Mouse (Mus musculus) forebrain, embryonic 16.5 days (tissue): ENCODE measurements around the gene 1700029I15Rik. TPM values are rescaled to one million over a fixed set of nuclear protein-coding genes. Genes with fewer than 3 reads are reported as not detected.

Experiments
- microRNA-seq: library from miRNA; unstranded; fragments of <30 nt; microRNA quantifications from one replicate; pipeline ENCODE4, GENCODE M21; 2017
- polyA plus RNA-seq: library from polyadenylated mRNA; unstranded; fragments of >200 nt; fragmentation: Nextera tagmentation; extraction: Ambion mirVana; gene quantifications from 2 replicates; pipeline ENCODE4 v1.2.1, GENCODE M21; 2015

Gene 1700029I15Rik
- polyA plus RNA-seq, 1 experiment from 2014 or later: 8.6 TPM

Small RNA genes within 50 kb of the gene (microRNA-seq; reads per million reads assigned to microRNA genes)
- gene Mir7000: 0.83 reads per million

Other genes starting within 250 kb of the 1700029I15Rik start
- 38.3 and 42.0 TPM in 2 replicates for gene Pex16, start 7.9 kb upstream of the 1700029I15Rik start, polyA plus RNA-seq
- 1.4 and 2.4 TPM in 2 replicates for gene Large2, start 7.7 kb upstream of the 1700029I15Rik start, polyA plus RNA-seq
- gene Mapk8ip1, start 18.7 kb downstream of the 1700029I15Rik start, polyA plus RNA-seq: 101 TPM in 2 replicates
- 40.1 and 46.8 TPM in 2 replicates for gene Cry2, start 51.5 kb downstream of the 1700029I15Rik start, polyA plus RNA-seq
- 10.6 and 12.7 TPM in 2 replicates for gene Slc35c1, start 78.0 kb downstream of the 1700029I15Rik start, polyA plus RNA-seq
- 18.8 and 27.3 TPM in 2 replicates for gene Chst1, start 217.2 kb downstream of the 1700029I15Rik start, polyA plus RNA-seq